Mouse (Mus musculus) cerebral cortex, adult 2 months (tissue): ENCODE measurements around the gene Nrxn3.

Experiments used
- WGBS: fragments of 180-500 bp; shearing (Covaris S2); methylation state at CpG from one replicate; pipeline ENCODE4 v1.1.7; 2018; 5-methylcytosine and 5-hydroxymethylcytosine counted together

Nrxn3 gene

DNA sequence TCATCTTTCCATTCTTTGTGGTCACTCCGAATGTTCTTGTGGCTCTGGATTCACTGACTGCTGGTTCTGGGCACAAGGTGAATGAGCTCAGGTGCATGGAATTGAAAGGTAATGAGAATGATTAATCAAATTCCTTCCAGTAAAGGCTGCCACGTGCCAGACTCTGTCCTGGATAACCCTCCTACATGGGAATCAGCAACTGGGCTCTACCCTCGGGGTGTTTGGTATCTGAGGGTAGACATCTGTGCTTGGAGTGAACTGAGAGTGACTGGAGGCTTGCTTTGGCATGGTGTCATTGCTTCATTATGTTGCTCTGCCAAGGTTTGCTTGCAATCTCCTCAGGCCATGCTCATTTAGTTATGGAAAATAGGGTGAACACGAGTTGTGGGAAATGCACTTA lies 209.0 kb downstream of the Nrxn3 start:
- WGBS = 59% methylated on average over 4 of the region's 4 CpGs

DNA sequence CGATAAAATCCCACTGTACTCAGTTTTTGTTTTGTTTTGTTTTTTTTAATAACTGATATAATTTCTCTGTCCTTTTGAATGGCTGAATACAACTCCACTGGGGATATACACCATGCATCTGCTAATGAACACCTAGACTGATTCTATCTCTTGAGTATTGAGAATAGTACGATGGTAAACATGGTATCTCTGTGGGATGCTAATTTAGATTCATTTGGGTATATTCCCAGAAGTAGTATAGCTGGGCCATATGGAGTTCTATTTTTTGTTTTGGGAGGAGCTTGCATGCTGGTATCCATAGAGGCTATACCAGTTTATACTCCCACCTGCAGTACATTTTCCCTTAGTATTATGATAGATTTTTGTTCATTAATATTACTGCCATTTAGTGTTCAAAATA lies 217.0 kb downstream of the Nrxn3 start:
- 51% methylated on average over 2 of the region's 2 CpGs for WGBS

DNA sequence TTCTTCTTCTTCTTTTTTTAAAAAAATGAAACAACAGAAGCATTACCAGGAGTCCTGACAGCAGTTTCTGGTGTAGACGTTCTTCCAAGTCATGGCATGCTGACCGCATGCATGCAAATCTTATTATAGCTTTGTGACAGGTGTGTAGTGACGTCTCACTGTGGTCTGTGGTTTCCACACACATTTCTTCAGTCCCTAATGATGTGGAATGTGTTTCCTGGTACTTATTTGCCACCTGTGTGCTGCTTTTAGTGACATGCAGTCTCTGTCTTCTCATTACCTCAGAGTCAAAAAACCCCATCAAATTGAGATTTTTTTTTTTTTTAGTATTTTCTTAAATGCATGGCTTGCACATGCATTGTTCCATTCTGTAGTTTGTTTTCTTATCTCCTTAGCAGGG lies 222.3 kb downstream of the Nrxn3 start:
- WGBS = 66% methylated on average over 3 of the region's 3 CpGs

DNA sequence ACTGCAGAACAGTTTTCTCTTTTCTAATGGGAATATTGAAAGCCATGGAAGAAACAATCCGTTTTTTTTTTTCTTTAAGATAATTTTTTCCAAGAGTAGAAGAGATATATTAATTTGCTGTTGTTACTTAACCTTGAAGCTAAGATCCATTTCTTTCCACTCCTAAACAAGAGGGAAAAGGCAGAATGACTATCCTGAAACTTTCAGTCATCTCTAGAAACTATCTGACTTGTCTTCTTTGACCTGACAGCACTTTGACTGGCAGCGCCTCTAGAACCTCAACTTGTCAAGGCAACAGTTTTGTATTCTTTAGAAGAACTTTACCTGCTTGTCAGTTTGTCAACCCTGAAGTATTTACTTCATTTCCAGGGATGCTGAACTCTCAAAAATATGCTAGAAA lies 227.2 kb downstream of the Nrxn3 start:
- 91% methylated on average over 2 of the region's 2 CpGs for WGBS

DNA sequence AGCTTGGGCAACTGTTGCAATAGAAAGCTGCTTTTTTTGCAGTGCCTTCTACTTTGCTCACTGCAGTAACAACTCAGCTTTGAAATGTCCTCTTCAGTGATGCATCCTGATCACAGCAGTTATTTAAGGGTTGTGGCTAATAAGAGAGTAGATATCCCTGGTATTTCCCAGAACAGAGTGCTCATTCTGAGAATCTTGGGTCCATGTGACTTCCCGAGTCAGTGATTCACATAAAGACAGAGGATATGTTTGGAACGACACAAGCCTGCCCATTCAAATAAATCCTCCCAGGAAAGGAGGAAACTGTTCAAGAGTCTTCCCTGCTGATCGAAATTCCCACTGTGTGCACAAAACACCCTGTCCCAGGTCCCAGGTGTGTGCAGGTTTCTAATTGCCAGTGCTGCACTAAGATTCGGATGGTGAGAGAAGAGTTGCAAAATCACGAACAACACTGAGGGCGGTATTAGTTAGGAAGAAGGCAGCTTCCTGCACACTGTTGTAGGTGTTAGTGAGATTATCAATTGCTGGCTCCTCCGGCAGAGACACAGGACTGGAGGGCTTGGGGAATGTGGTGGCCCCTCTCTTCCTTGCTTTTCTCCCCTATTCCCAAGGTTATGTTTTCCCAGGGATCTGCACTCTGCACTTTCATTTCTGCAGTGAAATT lies 230.4 kb downstream of the Nrxn3 start:
- 30% methylated on average over 7 of the region's 7 CpGs for WGBS

DNA sequence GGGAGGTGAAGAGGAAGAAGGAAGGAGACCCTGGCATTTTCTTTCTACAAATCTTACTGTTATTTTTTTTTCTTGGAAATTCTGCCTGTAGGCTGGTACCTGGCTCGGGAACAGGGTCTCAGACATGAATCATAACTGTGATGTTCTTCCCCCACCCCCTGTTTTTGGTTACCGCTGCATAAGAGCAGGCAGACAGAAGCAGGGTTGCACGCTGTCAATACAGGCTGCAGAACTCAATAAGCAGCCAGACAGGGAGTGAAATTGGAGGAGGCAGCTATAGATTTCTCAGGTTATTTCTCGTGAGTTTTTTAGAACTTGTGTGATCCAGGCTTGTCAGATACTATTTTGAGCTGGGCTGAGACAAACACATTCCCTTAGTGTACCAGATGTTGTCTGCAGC lies 231.1 kb downstream of the Nrxn3 start:
- 26% methylated on average over 4 of the region's 4 CpGs for WGBS

DNA sequence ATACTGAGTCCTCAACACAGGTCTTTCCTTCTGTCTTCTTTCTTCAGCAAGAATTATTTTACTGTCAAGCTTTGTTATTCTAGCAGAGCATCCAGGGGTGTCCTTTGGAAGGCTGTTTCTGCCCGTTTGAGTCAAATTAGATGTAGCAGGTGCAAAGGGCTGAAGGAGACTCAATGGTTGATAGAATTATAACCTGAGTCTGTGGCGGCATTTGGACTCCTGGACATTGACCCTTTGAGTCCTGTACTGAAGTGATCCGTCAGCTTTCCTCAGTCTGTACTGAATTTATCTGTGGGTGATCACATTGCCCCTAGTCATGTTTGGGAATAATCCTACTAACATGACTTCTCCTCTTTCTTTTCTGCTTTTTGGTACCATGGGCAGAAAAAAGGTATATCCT lies 234.8 kb downstream of the Nrxn3 start:
- WGBS = 83% methylated on average over 3 of the region's 3 CpGs

DNA sequence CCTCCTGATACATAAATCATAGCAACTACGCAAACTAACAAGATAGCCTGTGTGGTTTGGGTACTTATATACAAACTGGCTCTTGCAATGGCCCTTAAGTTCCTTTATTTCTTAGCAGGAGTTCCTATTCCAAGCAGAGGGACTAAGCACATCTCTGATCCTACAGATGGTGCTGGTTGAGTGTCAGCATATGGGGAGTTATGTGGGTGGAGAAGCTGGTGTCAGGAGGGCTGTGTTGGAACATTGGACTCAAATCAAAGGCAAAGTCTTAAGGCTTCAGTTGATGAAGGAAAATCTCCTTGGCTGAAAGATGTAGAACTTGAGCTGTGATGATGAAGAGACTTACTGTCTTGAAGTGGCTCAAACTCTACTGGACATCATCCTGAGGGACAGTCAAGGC lies 238.1 kb downstream of the Nrxn3 start:
- 66% methylated on average over 1 of the region's 1 CpGs for WGBS

DNA sequence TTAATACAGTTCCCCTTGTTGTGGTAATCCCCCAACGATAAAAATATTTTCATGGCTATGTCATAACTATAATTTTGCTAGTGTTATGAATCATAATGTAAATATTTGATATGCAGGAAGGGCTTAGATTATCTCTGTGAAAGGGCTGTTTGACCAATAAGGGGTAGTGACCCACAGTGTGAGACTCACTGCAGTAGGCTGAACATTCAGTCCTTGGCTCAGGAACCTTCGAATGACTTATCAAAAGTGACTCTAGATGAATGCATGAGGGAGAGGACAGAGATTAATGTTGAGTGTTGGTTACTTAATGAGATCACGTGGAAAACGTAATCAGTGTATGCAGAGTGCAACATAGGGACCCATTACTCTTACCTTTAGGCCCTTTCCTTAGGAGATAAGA lies 243.7 kb downstream of the Nrxn3 start:
- 81% methylated on average over 4 of the region's 4 CpGs for WGBS

DNA sequence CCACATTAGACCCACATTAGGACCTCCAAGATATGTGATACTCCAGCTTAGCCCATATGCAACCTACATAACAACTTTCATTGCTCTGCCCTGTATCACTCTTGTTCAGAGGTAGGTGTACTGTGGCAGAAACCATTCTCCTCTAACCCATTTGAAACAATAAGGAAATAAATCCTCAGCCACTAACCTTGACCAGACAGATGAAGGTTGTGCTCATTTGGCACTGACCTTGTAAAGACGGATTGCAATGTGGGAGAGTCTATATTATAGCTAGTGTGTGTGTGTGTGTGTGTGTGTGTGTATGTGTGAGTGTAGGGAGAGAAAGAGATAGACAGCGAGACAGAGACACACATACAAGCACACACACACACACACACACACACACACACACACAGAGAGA lies 253.9 kb downstream of the Nrxn3 start:
- WGBS = 82% methylated on average over 2 of the region's 2 CpGs

DNA sequence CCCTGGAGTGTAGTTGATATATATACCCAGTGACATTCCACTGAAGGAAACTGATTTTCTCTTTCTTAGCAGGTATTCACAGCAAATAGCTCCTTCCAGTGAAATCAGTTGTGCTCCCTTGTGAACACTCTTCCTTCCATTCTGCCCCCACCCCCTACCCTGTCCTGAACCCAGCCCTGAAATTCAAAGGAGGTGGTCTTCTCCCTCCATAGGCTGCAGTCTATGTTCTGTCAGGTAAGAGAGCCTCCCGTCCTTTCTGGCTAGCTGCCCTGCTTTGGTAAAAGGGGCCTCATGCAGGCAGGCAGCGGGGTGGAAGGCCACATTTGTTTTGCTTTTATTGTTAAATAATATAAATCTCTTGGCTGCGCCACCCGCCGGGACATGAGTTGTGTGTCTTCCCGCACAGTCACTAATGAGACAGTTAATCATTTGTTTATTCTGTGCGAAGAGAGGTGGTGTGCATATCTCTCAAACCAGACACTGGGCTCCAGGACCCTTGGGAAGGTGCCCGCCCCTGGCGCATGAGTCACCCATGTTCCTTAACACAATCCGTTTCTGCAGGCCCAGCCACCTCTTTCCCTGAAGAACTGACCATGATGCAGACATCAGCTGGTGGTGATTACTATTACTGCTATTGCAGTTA lies 261.1 kb downstream of the Nrxn3 start:
- 56% methylated on average over 10 of the region's 10 CpGs for WGBS

DNA sequence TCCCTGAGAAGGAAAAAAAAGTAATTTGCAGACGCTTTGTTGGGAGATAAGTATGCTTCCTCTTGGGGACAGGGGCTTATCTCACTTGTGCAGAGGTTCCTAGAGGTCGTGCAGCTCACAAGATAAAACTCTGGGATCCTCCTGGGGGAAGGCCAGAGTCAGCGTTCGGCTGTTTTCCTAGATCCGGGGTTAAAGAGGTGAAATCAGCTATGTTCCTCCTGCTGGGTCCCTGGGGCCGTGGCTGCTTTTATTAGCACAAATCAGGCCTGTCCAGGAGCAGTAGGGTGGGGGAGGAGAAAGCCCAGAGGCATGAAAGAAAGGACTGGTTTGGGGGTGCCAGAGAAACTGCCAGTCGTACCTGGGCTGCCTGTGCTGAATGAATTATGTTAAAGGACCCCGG lies 261.7 kb downstream of the Nrxn3 start:
- WGBS = 42% methylated on average over 8 of the region's 8 CpGs

DNA sequence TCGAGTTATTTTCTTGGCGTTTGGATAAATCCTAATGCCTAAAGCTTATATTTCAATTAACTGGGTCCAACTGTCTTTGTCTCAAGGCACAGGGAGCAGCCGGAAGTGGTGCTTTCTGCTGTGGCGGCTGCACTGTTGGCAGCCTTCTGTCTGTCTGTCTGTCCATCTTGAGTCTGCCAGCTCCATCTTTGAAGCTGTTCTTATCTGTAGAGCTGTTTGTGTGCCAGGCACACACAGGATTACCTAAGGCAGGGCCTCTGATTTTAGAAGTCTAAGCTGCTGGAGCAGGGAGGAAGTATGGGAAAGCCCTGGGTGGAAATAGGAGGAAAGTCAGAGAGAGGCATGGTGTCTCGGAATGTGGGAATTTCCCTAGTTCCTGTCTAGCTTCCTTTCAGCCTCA lies 262.1 kb downstream of the Nrxn3 start:
- WGBS = 44% methylated on average over 5 of the region's 5 CpGs

DNA sequence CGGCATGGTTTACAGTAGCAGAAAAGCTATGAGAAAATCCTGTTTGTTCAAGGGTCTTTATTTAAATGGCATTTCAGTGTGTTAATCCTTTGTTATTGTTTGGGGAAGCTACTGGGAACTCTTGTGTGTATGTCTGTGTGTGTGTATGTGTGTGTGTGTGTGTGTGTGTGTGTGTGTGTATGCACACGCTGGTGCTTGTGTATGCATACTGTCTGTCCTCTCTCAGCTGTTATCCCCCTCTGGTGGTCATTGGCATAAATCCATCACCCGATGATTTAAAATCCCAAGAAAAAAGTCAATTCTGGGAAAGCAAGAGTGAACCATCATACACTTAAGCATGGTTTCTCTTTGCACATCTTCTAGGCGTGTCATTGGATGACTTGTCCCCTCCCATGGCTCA lies 264.4 kb downstream of the Nrxn3 start:
- 51% methylated on average over 4 of the region's 4 CpGs for WGBS

DNA sequence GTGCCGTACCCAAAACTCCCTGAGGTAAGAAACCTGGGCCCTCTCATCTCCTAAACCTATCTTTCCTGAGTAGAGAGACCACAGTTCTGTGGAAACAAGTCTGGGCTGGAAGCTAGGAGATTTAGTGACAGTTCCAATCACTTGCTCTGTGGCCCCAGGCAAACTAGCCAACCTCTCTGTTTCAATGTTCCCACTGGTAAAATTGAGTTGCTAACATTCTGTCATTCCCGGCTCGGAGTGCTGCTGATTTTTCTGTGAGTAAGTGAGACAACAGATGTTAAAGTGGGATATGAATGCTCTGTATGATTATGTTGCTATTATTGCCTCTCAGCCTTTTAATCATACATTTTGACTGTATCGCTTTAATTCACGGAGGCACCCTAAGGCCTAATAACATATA lies 268.1 kb downstream of the Nrxn3 start:
- WGBS = 60% methylated on average over 5 of the region's 5 CpGs

DNA sequence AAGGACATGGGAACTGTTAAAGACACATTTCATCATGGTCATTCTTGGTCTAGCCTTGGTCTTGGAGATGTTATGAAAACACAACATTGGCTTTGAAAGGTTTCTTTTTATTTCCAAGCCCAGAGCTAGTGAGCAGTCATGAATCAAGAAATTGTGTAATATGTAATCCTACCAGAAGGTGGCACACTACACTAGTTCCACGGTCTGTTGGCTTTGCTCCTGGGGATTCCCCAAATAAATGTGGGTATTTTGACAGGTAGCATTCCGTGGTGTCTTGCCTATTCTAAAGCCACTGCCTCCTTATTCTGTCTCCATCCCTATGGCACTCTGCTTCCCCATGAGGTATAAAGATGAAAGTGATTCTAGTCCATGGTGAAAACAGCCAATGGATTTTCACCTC lies 269.5 kb downstream of the Nrxn3 start:
- 0% methylated on average over 2 of the region's 2 CpGs for WGBS

DNA sequence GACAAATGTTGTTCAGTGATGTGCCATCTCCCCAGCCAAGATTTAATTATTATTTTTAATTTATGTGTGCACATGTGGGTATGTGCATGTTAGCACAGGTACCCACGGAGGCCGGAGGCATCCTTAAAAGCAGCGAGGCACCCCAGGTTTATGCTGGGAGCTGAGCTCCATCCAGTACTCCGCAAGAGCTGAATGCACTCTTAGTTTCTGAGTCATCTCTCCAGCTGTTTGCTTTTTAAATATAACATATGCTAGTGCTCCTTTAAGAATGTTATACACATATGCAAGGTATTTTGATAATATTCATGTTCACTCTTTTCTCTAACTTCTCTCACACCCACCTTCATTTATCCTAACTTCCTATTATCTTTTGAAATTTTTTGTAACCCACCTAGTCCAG lies 271.1 kb downstream of the Nrxn3 start:
- WGBS = 42% methylated on average over 4 of the region's 4 CpGs

DNA sequence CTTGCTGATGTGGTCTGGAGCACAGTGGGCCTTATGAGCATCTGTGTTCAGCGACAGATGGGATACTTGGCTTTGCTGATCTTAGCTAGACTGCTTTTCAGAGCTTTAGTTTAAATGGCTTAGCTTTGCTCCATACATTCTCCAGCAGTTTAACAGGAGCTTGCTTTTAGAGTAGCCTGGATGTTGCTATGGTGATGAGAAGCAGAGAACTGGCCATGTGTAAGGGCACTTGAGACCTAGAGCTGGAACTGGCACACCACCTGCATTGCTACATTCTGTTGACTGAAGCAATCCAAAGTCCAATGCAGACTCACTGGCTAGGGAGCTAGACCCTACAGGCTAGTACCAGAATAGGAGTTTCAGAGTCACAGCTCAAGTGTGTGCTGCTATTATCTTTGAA lies 293.8 kb downstream of the Nrxn3 start:
- WGBS = 33% methylated on average over 1 of the region's 1 CpGs

DNA sequence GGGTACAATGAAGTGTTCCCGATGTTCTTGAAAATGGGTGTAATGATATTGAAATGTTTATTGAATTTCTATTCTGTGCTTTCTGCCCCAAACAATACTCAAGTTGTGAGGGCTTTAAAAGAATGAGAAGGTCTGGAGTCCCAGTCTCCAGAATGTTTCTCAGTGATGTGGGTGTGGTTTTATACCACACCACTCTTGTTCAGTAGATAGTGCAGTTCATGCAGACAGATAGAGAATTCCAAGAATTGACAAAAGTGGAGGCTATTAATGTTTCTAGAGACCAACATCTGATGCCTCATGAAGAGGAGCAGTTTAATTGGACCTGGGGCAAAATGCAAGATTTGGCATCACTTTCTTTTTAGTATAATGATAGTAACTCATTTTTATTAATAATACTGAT lies 302.5 kb downstream of the Nrxn3 start:
- WGBS = 64% methylated on average over 1 of the region's 1 CpGs

DNA sequence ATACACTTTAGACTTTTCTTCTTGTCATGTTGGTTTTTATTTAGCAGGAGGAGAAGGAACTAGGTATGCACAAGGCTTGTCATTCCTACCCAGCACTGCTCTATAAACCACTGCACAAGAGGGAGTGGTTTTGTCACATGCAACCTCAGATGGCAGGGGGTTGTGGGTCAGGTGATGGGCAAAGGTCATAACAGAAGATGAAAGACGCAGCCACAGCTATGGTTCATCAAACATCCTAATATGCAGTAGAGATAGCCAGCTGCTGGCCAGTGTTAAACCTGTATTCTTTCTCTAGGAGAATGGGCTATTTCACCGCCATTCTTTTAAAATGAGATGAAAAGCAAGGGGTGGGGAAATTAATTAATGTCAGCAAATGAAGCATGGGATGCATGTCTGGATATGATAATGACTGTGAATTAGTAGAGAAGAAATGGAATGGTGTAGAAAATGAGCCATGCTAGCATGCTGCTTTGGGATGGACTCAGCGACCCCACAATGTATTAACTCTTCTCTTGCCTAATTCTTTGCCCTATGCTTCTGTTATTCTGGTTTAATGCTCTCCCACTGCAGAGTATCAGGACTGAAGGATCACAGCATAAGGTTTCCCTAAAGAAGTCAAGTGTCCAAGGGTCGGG lies 313.4 kb downstream of the Nrxn3 start:
- WGBS = 66% methylated on average over 4 of the region's 4 CpGs

DNA sequence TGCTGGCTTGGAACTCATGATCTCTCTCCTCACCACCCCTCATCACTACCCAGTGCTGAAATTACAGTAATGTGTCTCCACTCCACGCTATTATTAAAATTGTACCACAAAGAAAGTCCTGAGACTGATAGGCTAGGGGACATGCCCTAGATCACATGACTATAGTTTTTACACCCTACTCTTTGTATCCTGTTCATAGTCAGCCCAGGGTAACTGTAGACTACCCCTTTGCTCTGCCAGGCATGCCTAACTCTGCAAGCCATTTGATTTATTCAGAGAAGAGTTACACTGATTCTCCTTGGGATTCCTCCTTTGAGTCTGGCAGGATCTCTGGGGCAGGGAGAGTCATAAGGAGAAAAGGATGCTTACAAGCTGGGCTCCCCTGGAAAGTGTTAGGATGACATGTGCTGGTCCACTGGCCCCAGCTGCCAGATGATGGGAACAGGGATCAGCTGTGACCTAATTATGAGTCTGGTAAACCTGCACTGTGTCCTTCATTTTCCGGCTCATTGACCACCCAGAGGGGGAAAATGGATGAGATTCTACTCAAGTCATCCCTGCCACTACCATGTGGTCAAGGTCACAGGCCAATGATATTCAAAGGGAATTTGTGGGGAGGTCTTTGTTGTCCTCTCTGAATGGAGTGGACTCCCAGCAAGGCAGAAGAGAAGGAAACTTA lies 318.9 kb downstream of the Nrxn3 start:
- WGBS = 80% methylated on average over 2 of the region's 2 CpGs

DNA sequence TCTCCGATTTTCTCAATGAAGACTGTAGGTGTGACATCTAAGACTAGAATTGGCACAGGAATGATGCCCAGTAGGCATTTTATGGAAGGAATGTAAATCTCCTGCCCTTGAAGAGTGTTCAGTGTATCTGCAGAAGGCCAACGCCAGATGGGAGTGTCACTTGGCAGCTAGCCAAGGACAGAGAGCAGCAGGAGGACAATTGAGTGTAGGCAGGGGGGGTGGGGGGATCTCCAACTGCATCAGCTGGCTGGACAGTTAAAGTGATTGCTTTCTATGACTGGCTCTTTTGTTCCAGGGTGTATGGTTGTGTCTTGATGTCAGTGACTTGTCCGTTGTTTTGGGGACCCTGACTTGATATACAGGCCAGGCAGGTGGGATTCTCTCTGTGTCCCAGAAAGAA lies 326.6 kb downstream of the Nrxn3 start:
- WGBS = 19% methylated on average over 3 of the region's 3 CpGs

DNA sequence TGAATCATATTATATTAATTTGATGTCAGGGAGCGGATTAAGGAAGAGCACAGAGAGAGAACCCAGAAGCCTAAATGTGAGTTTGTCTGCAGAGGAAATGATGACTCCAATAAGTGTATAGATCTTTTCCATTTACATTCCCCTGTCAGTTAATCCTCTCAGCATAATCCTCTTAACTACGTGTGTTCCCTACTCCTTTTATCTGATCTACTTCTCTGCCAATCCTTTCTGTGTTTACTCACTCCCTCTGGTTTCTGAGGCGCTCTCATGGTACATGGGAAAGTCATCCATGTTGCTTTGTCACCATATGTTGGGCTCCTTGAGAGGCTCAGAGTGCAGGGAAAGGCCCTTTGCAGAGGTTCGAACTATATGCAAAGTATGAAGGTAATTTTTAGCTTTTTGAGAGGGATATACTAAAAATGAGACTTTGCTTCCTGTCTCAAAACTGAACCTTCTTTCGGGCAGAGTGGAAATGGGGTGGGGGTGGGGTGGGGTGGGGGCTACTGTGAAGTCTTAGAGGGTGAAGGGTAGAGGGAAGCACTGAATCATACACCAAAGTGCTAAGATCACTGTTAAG lies 350.6 kb downstream of the Nrxn3 start:
- 65% methylated on average over 5 of the region's 5 CpGs for WGBS
